Mouse (Mus musculus) stomach, postnatal 0 days (tissue): ENCODE measurements around the gene Rab11b. TPM values are rescaled to one million over a fixed set of nuclear protein-coding genes. Genes with fewer than 3 reads are reported as not detected.
"Not testable (repeated sequence)": the region's sequence is repeated elsewhere in the genome, so short reads cannot be mapped to it uniquely, and the experiment has no call there.

Experiments
- ATAC-seq: fragments of 200-750 bp; cut with Nextera tagmentation; 2 replicates; pipeline ENCODE4 v1.8.0; 2017; ENCODE audit not compliant: low FRiP score, low TSS enrichment
- DNase-seq: peaks from one replicate; pipeline ENCODE4 v3.0.0-alpha.2; 2016; ENCODE audit warnings: low spot score
- H3K27ac ChIP-seq: fragments of 300-500 bp; sonication (generic); replicated peaks from 2 replicates; pipeline ENCODE4 v1.5.1; 2014; ENCODE audit warnings: mild to moderate bottlenecking, control low read depth
- H3K27me3 ChIP-seq: fragments of 300-500 bp; sonication (generic); 2 replicates; pipeline ENCODE4 v1.6.1; 2014; ENCODE audit warnings: low read length; ENCODE audit not compliant: control insufficient read depth, insufficient read depth
- H3K36me3 ChIP-seq: fragments of 300-500 bp; sonication (generic); 2 replicates; pipeline ENCODE4 v1.6.1; 2014; ENCODE audit warnings: low read length, mixed read lengths; ENCODE audit not compliant: control insufficient read depth, insufficient read depth
- H3K4me1 ChIP-seq: fragments of 300-500 bp; sonication (generic); replicated peaks from 2 replicates; pipeline ENCODE4 v1.6.1; 2014; ENCODE audit warnings: antibody characterized with exemption; ENCODE audit not compliant: control insufficient read depth, insufficient read depth
- H3K4me2 ChIP-seq: fragments of 300-500 bp; sonication (generic); replicated peaks from 2 replicates; pipeline ENCODE4 v1.6.1; 2014; ENCODE audit warnings: low read depth, mild to moderate bottlenecking, control low read depth, moderate library complexity
- H3K4me3 ChIP-seq: fragments of 300-500 bp; sonication (generic); 2 replicates; pipeline ENCODE4 v1.5.1; 2014; ENCODE audit warnings: low read depth, low read length, control low read depth
- H3K9ac ChIP-seq: fragments of 300-500 bp; sonication (generic); 2 replicates; pipeline ENCODE4 v1.6.1; 2014; ENCODE audit warnings: mild to moderate bottlenecking, low read length, control low read depth, mixed read lengths
- H3K9me3 ChIP-seq: fragments of 300-500 bp; sonication (generic); 2 replicates; pipeline ENCODE4 v1.6.1; 2016; ENCODE audit warnings: low read length; ENCODE audit not compliant: control insufficient read depth
- CTCF ChIP-seq: IDR thresholded peaks from 2 replicates; pipeline ENCODE4 v1.5.1; 2016; ENCODE audit warnings: antibody characterized with exemption, low read depth, mild to moderate bottlenecking, moderate library complexity
- EP300 ChIP-seq: optimal IDR thresholded peaks from 2 replicates; pipeline ENCODE3; 2016; ENCODE audit warnings: antibody characterized with exemption
- WGBS: fragments of 180-500 bp; shearing (Covaris S2); extraction: QIAGEN DNeasy Blood & Tissue Kit; methylation state at CpG from one replicate; pipeline ENCODE4 v1.1.7; 2014; 5-methylcytosine and 5-hydroxymethylcytosine counted together
- polyA plus RNA-seq: library from polyadenylated mRNA; unstranded; fragments of >200 nt; fragmentation: Nextera tagmentation; extraction: Ambion mirVana; gene quantifications from 2 replicates; pipeline ENCODE4 v1.2.1, GENCODE M21; 2015

Rab11b gene
- polyA plus RNA-seq, 1 experiment from 2014 or later, result 164 TPM

DNA sequence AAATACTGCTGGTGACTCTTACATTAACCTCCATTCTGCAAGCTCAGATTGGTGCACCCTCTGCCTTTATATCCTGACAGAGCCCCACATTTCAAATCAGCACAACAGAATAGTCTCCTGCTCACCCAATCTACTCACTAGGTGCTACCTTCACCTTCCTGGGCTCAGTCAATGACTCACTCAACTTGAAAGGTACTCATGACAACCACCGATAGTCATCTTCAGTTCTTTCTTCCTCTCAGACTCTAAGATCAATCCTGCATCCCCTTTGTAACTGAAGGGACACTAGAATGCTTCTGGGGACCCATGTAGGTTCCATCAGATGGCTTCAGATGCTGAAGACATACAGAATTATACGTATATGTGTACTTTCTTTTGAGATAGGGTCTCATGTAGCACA, 8.0 kb downstream of the Rab11b start:
- Histone ChIP-seq H3K9ac (no peak overlapping the region), H3K4me1 (peaks cover 8% of the 10 kb centered on the region; the same call in 1 of the 2 replicates), H3K4me2 (no peak overlapping the region), H3K36me3 (peaks cover 18% of the 10 kb centered on the region), H3K27ac (no peak overlapping the region), H3K27me3 (no peaks in the 10 kb centered on the region), H3K4me3 (no peak overlapping the region), H3K9me3 (no peaks in the 10 kb centered on the region)
- DNase-seq (no peak), ATAC-seq (no peak)
- 91% methylated on average over 2 of the region's 2 CpGs for WGBS
- TF ChIP-seq CTCF (no peak), EP300 (no peak)

DNA sequence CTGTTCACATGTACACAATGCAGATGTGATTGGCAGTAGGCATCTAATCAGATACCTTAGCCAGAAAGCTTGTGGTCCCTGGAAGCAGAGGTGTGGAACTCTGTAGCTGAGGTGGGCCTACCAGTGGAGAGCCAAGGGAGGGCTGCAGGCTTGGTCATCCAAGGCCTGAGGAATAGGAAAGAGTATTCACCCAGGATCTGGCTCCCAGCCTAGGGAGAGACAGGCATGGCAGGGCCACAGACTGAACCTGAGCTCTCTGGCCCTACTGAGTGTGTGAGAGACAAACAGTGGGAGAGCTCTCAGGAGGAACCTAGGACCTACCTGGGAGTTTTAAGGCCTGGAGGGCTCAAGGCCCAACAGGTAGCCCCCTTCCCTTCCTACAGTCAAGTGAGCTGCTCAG, 9.1 kb downstream of the Rab11b start:
- DNase-seq (no peak), ATAC-seq (no peak)
- TF ChIP-seq EP300, result no peak
- TF ChIP-seq CTCF, result no peak
- Histone ChIP-seq H3K36me3 (peaks cover 19% of the 10 kb centered on the region), H3K4me2 (no peak overlapping the region), H3K27ac (no peak overlapping the region), H3K9me3 (no peaks in the 10 kb centered on the region), H3K4me3 (no peak overlapping the region), H3K4me1 (peaks cover 5% of the 10 kb centered on the region; the same call in 1 of the 2 replicates), H3K9ac (no peak overlapping the region), H3K27me3 (no peaks in the 10 kb centered on the region)

DNA sequence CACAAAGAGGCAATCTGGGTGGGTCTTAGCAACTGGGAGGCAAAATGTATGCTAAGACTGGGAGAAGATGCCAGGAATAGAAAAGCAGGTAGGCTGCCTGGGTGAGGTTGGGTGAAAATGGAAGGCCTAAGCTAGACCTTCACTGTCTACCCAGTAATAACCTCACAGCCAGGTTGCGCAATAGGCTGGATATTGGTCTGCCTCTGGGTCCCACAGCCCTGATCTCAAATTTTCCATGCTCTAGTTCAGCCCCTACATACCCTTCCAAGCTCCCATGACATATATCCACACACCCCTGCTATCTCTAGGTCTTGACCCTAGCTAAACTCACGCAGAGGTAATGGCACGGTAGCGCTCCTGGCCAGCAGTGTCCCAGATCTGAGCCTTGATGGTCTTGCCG, 10.9 kb downstream of the Rab11b start:
- no peaks in the 10 kb centered on the region for H3K9me3 ChIP-seq
- ATAC-seq, result no peak
- no peaks in the 10 kb centered on the region for H3K4me1 ChIP-seq
- H3K27me3 ChIP-seq, result no peaks in the 10 kb centered on the region
- no peak overlapping the region for H3K4me2 ChIP-seq
- peaks cover 20% of the 10 kb centered on the region for H3K36me3 ChIP-seq
- WGBS, result 88% methylated on average over 5 of the region's 5 CpGs
- no peak overlapping the region for H3K27ac ChIP-seq
- no peak overlapping the region for H3K9ac ChIP-seq
- DNase-seq, result no peak
- TF ChIP-seq EP300 (no peak), CTCF (no peak)
- H3K4me3 ChIP-seq, result no peak overlapping the region

DNA sequence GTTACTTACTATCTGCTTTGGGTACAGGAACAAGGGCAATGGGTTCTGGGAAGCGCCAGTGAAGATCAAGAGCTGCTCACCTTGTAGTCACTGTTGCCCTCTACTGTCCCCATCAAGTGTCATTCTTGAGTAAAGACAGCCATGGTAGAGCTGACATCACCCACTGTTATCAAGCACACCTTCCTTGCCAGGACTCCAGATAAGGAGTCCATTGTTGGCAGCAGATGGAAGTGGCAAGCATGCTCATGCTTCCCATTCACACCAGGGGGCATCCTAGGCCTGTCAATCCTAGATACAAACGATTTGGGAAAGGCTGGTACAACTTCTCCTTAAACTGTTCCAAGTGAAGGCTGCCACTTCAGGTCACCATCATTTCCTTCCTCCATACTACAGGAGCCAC, 14.3 kb downstream of the Rab11b start:
- DNase-seq (peak; percentile 72), ATAC-seq (peak; percentile 76)
- peaks cover 17% of the 10 kb centered on the region for H3K36me3 ChIP-seq
- H3K27ac ChIP-seq, result no peak overlapping the region
- peak; percentile 86 for TF ChIP-seq CTCF
- TF ChIP-seq EP300, result no peak
- H3K9me3 ChIP-seq, result no peaks in the 10 kb centered on the region
- H3K4me1 ChIP-seq, result no peaks in the 10 kb centered on the region
- no peaks in the 10 kb centered on the region for H3K27me3 ChIP-seq
- no peak overlapping the region for H3K9ac ChIP-seq
- H3K4me3 ChIP-seq, result no peak overlapping the region
- H3K4me2 ChIP-seq, result no peak overlapping the region
- 64% methylated on average over 2 of the region's 2 CpGs for WGBS

DNA sequence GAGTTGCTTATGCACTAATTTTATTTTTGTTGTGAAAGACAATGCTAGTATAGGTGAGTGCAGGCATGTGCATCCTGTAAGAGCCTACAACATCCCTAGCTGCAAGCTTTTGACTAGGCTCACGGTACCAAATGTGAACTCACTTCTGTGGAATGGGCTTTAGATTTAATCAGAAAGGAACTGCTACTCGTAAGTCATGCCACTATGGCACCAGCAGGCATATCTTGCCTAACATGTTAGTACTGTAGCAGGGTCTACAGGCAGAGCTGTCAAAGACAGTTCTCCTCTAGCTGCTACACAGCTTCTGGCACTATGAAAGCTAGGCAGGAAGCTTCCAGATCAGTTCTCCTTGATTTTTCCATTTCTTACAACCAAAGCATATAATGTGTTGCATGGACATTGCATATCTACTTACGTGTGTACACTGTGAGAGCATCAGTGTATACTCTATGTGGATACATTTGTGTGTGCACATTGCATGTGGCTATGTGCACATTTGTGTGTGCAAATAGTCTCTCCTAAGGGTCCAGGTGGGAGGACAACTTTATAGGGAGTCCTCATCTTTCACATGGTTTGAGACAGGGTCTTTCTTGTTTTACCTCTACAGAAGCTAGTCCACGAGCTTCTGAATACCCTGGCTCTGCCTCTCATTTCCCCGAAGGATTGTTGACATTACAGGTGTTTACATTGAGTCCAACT, 15.5 kb downstream of the Rab11b start:
- ATAC-seq (no peak), DNase-seq (no peak)
- Histone ChIP-seq H3K4me3 (no peak overlapping the region), H3K27me3 (no peaks in the 10 kb centered on the region), H3K4me1 (no peaks in the 10 kb centered on the region), H3K4me2 (no peak overlapping the region), H3K36me3 (peaks cover 17% of the 10 kb centered on the region), H3K9me3 (no peaks in the 10 kb centered on the region), H3K27ac (no peak overlapping the region), H3K9ac (no peak overlapping the region)
- WGBS, result 59% methylated on average over 5 of the region's 5 CpGs
- TF ChIP-seq CTCF, result no peak
- TF ChIP-seq EP300, result no peak

DNA sequence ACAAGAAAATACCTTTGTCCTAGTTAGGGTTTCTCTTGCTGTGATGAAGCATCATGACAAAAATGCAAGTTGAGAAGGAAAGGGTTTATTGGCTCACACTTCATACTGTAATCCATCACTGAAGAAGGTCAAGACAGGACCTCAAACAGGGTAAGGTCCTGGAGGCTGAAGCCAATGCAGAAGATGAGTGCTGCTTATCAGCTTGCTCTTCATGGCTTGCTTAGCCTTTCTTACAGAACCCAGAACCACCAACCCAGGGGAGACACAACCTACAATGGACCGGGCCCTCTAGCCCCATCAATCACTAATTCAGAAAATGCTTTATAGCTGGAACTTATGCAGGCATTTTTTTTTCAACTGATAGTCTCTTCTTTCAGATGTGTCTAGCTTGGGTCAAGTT, 17.9 kb downstream of the Rab11b start:
- Histone ChIP-seq H3K27me3 (no peaks in the 10 kb centered on the region), H3K4me1 (no peaks in the 10 kb centered on the region), H3K27ac (no peak overlapping the region), H3K9ac (no peak overlapping the region), H3K4me3 (no peak overlapping the region), H3K4me2 (no peak overlapping the region), H3K36me3 (peaks cover 2% of the 10 kb centered on the region; the same call in 1 of the 2 replicates), H3K9me3 (no peaks in the 10 kb centered on the region)
- no peak for TF ChIP-seq CTCF
- no peak for TF ChIP-seq EP300
- 90% methylated on average over 1 of the region's 1 CpGs for WGBS
- ATAC-seq (no peak), DNase-seq (no peak)

DNA sequence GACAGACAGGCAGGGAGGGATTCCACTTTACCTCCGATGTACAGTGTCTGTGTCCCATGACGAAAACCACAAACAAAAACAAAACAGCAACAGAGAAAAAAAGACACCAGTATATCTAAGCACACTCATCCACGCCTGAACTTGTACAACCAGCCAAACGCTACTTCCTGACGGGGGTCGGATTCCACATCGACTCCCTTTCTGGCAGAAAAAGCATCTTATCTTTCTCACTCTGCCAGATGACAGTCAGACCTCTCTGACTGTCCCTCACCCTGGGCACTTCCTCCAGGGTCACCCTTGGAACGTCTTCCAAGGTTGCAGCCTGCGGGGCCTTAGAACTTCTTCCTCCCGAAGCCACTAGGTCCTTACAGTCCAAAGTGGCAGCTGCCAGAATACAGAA, 26.8 kb downstream of the Rab11b start:
- 78% methylated on average over 10 of the region's 10 CpGs for WGBS
- not testable (repeated sequence) for H3K36me3 ChIP-seq, H3K9me3 ChIP-seq, DNase-seq, H3K27ac ChIP-seq, H3K4me3 ChIP-seq, H3K27me3 ChIP-seq, ATAC-seq, H3K4me2 ChIP-seq, H3K4me1 ChIP-seq, H3K9ac ChIP-seq

DNA sequence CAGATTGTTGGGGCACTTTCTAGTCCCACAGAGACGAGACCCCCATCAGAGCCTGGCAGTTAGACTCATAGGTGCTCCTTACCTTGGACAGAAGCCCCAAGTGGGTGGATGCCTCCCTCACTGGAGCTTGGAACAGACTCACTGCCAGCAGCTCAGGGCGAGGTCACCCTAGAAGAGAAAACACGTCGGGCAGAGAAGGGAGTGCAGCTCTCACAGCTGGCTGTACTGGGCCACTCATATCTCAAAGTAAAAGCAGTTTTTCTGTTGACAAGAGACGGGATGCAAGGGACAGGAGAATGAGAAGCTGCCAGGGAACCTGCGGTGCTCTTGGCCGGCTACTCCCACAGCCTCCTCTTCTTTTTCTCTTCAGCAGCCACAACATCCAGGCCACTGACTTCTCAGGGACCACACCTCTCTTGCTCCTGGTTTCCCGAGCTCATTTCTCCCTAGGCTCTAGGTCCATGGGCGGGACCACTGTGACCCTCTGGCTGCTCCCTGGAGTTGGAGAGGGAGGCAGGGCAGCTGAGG, 27.7 kb downstream of the Rab11b start:
- H3K27me3 ChIP-seq, H3K4me3 ChIP-seq, H3K9ac ChIP-seq, DNase-seq, H3K36me3 ChIP-seq, H3K4me1 ChIP-seq, H3K9me3 ChIP-seq, ATAC-seq, H3K4me2 ChIP-seq, H3K27ac ChIP-seq: not testable (repeated sequence)
- 41% methylated on average over 9 of the region's 9 CpGs for WGBS
